Mouse (Mus musculus): ENCODE results near the gene Gpr61.

Gene Gpr61

DNA sequence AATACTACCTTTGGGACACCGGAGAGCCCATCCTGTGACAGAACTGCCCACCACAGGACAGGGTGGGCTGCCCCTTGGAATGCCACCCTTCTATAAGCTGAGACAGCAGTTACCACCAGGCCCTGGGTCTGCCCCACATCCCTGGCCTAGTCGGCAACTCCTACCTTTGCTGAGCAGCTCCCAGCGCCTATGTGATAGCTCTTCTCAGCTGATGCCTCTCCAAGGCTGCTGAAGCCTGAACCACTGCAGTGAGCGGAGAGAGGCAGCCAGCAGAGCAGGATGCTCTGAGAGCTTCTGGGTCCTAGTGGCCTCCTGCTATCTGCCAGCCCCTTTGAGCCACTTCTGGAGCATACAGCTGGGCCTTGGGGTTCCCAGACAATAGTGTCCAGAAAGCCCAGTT, at the start of gene Gpr61:
Gene Gpr61 (minus strand): TSS at position 227 of the 400 bp plus-strand sequence.
- WGBS = 28% methylated on average over 4 of the region's 4 CpGs

DNA sequence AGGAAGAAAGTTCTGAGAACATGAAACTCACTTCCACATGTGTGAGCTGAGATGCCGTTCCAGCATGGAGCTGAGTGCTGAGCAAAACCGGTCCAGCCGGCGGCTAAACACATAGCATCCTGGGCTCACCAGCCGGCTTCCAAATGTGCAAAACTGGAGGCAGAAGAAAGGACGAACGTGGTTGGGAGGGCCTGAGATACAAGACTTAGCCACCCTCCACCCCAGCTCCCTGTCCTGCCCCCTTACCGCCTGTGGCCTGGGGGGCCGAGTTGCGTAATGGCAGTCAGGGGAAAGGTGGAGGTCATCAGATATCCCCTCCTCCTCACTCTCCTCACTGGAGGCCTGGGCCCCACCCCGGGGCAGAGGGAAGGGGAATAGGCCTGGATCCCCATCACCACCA, 49.8 kb upstream of the Gpr61 start:
- 77% methylated on average over 11 of the region's 11 CpGs for WGBS

DNA sequence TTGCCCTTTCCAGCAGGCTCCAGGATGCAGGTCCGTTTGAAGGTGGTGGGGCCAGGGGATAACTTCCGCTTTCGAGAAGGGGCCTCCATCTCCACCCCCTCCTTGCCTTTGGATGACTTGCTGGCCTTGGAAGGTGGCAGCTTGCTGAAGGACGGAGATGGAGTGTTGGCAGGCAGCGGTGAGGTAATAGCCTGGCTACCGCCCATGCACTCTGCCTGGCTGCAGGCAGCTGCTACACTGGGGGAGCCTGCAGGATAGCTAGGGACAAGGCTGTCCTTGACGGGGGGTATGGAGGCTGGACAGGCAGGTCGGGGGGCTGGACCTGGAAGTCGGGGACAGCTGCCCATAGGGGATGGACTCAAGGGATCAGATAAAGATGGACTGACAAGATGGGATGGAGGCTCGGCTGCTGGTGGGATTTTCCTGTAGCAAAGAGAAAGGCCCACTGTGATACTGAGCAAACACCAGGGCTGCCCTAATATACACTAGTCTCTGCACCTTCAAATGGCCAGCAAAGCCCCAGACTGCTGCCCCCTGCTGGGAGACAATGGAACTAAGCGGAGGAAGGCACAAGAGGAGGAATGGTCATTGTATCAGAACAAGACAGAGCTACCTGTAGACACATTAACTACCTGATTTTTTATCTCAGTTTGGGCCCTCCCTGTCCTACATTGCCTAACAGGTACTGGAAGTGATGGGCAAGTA, 49.1 kb upstream of the Gpr61 start:
- WGBS = 65% methylated on average over 11 of the region's 11 CpGs

DNA sequence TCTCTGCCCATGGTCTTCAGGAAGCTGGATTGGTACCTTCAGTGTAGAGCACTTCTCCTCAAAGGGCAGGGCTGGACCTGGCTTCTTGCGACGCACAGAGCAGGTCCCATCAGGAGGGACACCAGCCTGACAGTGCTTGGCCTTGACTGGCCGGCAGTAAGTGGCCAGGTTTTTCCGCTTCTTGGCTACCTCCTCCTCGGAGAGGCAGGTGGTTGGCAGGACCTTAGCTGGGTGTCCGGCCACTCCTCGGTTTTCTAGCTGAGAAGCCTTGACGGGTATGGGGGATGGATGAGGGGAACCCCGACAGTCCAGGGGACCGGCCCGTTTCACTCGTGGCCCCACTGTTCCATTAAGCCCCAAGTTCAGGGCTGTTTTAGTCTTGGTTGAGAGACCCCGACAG, 48.5 kb upstream of the Gpr61 start:
- 89% methylated on average over 13 of the region's 13 CpGs for WGBS

DNA sequence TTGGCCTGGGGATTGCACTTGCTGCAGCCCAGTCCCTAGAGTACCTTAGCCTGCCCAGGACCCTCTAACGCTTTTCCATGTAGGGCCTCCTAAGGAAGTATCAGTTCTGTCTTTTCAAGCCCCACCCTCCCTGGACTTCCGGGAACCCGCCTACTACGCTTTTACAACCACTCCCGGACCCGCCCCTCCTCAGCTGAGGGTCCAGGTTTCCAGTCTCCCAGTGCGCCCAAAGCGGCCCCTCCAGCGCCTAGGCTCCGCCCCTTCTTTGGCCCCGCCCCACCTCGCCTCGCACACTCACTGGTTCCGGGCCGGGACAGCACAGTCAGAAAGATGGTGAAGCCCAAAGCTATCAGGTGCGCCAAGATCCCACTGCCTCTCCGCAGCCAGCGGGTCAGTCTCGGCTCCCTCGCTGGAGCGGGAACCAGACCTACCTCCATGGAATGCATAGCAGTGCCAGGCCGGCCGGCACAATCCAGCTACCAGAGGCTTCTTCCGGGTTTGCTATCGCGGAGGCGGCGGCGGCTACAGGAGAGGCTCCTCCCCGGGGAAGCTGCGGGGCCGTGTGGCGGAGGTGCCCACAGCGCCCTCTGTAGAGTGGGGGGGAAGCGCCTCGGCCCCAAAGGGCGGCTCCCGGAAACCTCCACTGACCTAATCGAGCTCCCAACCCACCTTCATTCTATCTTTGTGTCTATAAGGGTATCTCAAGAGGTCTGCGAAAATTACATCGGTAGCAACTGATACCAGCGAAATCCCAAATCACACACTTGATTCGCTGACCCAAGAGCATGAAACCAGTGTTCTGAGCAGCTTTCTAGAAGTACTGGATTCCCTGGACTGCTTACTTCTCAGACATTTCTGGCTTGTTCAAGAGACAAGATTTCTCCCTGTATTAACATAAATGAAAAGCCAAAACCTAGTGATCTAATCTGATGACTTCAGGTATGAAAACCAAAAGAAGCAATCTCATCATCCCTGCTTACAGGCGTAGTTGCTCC, 45.9 kb upstream of the Gpr61 start, which contains the start of gene Cyb561d1:
Gene Cyb561d1 (minus strand): TSS at position 884 of the 995 bp plus-strand sequence.
- WGBS = 1% methylated on average over 44 of the region's 44 CpGs

DNA sequence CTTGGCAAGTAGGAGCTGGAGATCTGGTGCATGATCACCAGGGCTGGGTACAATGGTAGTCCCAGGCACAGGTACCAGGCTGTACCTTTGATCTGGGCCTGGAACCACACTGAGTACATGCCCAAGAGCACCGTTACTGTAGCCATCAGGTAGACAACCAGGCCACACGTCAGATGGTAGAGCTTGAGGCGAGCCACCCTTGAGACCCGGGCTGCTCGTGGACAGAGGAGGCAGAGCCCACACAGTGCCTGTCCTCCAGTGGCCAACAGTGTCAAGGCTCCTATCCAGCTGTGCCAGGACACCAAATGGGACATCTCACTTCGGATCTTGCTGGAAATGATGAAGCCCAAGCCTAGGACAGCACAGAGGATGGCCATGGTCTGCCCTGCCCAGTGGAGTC, 44.5 kb upstream of the Gpr61 start:
- WGBS = 93% methylated on average over 6 of the region's 6 CpGs

DNA sequence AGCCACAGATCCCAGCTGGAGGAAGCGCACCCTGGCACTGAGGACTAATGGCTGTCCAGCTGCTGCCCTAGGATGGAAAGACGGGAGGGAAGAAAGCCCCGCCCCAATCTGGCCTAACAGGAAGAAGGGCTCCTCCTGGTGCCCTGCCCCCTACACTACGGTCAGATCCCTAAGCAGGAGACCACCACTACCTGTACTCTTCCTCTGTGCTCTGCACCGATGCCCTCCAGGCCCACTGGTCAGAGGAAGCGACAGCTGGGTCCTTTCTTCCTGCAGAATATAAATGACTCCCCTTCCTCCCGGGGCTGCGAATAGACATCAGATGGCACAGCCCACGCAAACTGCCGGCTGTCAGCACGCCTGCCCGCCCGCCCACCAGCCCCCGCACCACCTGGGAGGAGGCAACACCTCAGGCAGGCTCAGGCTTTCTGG, 42.4 kb upstream of the Gpr61 start:
- WGBS = 27% methylated on average over 14 of the region's 14 CpGs

DNA sequence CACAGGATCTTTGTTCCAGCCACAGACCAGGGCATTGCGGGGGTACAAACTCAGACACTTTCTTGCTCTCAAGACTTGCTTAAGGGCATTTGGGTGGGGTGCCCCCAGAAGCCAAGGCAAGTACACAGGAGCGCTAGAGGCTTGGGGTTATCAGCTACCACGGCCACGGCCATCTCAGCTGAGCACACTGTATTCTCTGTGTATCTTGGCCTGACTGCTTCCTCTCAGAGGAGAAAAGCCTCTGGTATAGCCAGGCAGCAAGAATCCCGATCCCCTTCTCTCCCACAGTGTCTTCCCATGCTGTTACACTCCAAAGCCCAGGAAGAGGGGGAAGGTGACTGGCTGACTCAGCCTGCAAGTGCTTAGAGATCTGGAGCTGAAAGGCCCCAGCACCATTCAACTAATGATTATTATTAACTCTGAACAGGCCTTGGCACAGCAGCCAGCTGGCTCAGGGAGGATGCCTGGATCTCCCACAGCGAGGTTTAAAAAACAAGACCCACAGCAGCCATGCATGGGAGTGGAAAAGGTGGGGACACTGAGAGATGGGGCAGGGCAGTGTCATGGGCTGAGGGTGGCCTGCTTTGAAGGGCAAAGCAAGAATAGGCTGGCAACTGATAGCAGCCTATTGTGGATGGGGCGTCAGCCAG, 41.4 kb upstream of the Gpr61 start:
- WGBS = 44% methylated on average over 7 of the region's 7 CpGs

DNA sequence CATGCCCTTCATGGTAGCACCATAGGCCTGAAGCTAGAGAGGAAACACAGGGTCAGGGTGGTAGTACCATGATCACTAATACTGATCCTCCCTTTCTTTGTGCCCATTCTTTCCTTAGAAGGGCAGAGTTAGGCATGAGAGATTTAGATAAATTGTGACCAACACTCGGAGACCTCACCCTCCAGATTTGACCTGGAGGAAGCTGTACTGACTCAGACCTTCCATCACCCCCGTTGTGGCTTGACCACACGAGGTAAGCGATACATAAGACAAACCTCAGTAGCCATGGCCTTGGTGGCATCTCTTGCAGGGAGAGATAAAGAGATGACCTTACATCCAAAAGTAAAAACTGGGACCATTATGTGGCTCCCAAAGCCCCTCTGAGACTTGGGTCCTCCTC, 40.6 kb upstream of the Gpr61 start:
- WGBS = 92% methylated on average over 4 of the region's 4 CpGs

DNA sequence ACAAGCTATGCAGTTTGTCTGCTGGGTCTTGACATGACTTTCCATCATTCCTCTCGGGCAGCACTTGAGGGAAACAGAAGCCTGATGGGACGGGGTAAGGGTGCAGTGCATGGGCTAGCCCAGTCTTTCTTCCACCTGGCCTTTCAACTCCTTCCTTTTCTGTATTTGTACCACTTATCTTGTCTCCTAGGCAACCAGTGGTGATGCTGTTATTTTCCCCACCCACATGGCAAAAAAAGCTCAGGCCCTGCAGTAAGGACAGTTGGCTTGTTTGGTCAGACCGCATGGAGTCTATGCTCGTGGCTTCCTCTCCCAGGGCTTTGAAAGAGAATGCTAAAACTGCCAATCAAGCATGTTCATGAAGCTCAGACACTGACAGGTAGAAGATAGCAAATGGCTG, 39.0 kb upstream of the Gpr61 start:
- WGBS = 71% methylated on average over 4 of the region's 4 CpGs

DNA sequence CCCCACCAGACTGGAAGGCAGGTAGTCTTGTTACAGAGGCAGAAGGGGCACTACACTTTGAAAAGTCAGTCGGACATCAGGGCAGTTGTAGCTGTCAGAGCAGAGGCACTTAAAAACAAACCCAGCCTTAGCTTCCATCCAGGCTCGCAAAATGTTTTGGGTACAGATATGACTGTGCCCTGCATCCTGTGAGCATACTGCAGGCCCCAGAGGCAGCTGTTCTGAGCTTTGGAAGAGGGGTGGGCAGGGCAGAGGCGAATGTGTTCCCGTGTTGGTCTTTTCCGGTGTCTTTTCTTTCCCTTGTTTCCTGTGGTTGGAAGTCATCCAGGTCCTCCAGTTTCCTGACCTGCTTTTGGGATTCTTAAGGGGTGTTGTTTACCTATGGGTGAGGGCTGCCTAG, 35.2 kb upstream of the Gpr61 start:
- 27% methylated on average over 5 of the region's 5 CpGs for WGBS

DNA sequence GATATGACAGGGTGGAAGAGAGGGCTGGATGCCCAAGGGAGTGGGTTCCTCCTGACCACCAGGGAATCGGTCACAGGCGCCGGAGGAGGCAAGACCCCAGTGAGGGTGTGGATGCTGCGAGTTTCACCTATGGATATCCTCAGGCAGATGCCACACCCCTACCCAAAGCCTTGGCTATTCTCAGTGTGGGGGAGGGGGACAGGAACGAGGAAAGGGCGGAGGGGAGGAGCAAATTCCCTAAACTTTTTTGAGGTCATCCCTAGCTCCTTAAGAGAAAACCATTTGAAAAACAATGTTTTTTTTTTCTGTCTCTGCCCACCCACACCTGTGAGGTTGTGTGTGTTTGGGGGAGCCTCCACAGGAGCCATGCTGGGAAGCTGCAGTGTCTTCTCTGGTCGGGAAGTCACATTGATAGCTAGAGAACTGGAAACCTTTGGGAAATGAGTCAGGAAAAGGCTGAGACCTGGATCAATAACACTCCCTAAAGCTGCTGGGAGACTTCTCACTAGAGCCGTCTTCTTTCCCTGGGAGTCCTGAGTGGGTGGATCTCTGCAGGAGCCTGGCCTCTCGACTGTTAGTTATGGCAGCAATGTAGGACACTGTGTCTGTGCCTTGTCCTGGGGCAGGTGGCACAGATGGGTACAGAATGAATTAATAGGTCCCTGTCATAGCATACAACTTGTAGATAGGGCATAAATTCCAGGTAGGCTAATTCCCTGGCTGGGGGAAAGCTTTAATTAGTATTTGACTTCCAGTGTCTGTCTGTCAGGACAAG, 34.2 kb upstream of the Gpr61 start:
- 65% methylated on average over 9 of the region's 9 CpGs for WGBS

DNA sequence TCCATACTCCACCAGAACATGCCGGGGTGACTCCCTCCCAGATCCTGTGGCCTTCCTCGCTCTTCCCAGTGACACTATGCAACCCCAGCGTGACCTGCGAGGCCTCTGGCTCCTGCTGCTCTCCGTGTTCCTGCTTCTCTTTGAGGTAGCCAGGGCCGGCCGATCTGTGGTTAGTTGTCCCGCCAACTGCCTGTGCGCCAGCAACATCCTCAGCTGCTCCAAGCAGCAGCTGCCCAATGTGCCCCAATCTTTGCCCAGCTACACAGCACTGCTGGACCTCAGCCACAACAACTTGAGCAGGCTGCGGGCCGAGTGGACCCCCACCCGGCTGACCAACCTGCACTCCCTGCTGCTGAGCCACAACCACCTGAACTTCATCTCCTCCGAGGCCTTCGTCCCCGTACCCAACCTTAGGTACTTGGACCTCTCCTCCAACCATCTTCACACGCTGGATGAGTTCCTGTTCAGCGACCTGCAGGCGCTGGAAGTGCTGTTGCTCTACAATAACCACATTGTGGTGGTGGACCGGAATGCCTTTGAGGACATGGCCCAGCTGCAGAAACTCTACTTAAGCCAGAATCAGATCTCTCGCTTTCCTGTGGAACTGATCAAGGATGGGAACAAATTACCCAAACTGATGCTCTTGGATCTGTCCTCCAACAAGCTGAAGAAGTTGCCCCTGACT, 32.6 kb upstream of the Gpr61 start:
- 57% methylated on average over 20 of the region's 20 CpGs for WGBS

DNA sequence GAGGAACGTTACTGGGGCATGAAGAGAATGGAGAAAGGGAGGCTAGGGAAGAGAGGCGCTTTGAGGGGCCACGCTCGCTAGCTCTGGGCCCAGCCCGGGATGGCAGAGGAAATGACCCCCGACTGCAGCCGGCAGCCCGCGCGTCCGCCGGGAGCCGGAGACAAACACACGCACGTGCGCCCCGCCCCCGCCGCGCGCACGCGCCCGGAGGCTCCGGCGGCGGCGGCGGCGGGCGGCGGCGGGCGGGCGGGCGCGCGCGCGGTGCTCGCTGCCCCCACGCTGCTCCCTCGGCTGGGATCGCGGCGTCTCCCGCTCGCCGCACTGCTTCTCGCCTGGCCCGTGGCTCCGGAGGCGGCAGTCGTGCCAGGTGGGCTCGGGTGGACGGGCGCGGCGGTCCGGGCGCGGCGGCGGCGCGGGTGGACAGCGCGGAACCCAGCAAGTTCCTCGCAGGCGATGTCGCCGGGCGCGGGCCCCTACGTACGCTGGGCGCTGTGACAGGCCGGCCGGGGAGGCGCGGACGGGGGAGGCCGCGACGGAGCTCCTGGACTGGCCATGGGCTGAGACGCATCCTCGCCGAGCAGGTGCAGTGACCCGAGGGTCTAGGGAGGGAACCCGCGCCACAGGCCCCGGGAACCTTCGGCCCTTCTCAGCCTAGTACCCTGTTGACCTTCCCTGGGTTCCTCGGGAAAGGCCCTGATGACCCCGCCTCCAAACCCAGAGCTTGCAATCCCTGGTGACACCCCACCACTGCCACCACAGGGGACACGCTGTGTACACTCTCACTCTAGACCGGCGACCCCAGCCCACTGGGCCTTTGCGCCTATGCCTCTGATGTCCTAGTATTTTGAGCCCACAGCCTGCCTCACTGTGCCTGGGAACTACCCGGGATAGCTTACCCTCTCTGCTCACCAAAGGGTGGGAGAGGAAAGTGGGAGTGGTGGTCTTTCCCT, 31.7 kb upstream of the Gpr61 start, which contains the start of gene Amigo1:
Gene Amigo1 (plus strand): TSS at position 238 of the 950 bp plus-strand sequence.
- WGBS = 2% methylated on average over 91 of the region's 100 CpGs

DNA sequence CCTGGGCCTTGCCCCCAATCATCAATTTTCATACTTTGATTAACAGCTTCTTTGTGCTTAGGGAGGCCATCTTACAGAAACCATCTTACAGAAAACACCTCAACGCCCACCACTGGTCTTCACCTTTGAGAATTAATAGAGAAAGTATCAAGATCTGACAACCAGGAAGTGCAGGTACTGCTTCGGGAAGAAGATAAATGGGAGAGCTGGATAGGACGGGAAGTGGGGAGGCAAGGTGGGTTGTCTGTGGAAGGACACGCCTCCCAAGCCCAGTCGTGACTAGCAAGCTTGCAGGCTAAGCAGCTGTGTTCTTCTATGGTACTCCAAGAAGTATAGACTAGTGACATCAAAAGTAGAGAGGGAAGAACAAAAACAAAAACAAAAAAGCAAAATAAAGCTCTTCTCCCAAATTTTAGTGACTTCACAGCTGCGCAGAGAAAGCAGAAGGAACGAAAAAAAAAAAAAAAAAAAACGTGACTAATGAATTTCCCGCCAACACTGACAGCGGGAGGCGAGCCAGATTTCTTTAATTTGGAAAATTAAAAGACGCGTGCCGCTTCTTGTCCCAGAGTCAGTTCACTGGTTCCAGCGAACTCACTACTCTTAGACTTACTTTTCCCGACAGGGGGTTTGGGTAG, 30.9 kb upstream of the Gpr61 start:
- WGBS = 6% methylated on average over 16 of the region's 16 CpGs

DNA sequence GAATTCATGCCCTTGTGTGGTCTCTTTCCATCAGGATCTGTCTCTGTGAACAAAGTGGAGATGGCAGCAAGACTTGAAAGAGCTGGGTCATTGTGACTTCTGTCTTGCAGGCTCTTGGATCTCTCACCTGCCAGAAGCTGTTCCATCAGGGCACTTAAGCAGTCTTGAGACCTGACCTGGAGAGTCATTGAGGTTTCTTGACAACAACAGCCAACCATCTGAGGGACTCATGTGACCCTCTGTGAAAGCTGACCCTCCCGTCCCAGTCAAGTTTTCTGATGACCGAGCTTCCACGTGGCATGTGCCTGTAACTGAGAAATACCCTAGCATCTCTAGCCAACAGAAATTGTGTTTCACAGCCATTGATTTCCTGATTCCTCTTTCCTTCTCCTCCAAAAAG, 30.1 kb upstream of the Gpr61 start:
- 88% methylated on average over 3 of the region's 3 CpGs for WGBS

DNA sequence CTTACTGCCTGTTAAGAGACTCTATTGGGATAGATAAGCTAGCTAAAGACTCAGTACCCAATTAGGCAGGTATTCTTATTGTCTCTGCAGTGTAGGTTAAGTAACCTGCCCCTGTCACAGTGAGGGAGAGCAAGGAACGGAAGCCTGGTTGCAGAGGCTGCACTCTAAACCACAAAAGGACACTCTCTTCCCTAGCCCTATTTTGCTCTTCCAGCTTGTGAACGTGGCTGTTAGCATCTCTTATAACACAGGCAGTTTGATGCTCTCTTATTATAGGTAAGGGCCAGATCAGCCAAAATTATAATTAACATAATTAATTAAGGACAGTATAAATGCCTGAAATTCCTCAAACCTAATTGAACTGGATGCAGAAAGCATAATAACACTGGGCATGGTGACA, 25.8 kb upstream of the Gpr61 start:
- WGBS = 65% methylated on average over 2 of the region's 2 CpGs

DNA sequence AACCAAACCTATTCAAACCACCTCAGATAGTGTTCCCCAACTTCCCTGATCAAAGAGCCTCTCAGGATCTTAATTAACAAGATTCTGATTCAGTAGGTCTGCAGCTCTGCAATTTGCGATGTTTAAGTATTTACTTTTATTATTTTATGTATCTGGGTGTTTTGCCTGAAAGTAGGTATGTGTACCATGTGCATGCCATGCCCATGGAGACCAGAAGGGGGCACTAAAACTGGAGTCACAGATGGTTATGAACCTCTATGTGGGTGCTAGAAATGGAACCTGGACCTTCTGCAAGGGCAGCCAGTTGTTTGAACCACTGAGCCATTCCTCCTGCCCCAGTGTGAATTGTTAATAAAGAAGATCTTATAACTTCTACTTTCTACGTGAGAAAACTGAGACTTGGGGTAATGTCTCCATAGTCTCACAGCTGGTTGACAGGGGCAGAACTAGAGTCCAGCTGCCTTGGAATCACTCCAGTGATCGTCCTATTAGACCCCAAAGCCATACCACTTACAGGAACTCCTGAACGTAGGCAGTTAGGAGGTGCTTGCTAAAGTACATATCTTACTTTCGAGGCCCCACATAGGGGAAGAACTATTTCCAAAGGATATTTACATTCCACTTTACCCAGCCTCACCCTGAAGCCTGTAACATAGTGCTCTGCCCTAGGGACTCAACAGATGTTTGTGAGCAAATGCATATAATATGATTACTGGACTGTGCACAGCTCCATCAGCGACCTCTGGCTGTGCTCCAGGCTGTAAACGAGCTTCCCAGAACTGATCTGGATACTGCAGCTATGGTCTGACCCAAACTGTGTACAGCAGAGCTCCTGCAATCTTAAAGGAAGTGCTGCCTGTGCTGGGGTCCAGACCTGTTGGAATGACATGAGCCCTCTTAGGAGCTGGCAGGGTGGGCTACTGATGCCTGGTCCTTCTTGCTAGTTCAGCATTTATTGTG, 24.4 kb upstream of the Gpr61 start:
- WGBS = 76% methylated on average over 7 of the region's 7 CpGs
